Mouse (Mus musculus): ENCODE measurements around the gene Siglecf. TPM values are rescaled to one million over a fixed set of nuclear protein-coding genes. Genes with fewer than 3 reads are reported as not detected.
A peak's percentile ranks its signal among the peaks of the same experiment; 100 is the strongest.

Siglecf gene
- total RNA-seq, 1 experiment from 2014 or later, result not detected

DNA sequence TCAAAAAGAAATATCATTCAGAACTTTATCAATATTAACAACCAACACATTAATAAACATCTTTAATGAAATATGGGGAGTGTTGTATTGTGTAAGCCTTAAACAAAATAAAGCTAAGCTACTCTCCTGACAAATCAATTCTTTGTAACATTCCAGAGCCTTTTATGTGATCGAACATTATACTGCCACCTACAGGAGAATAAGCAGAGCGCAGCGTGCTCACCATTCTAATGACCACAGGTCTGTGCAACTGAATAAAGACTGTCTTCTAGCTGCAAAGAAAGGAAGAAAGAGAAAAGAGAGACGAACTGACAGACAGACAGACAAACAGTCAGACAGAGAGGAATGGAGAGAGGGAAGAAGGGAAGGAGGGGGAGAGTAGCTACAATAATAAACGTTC is 27.1 kb downstream of the Siglecf start:
- peak; percentile 24 for DNase-seq

DNA sequence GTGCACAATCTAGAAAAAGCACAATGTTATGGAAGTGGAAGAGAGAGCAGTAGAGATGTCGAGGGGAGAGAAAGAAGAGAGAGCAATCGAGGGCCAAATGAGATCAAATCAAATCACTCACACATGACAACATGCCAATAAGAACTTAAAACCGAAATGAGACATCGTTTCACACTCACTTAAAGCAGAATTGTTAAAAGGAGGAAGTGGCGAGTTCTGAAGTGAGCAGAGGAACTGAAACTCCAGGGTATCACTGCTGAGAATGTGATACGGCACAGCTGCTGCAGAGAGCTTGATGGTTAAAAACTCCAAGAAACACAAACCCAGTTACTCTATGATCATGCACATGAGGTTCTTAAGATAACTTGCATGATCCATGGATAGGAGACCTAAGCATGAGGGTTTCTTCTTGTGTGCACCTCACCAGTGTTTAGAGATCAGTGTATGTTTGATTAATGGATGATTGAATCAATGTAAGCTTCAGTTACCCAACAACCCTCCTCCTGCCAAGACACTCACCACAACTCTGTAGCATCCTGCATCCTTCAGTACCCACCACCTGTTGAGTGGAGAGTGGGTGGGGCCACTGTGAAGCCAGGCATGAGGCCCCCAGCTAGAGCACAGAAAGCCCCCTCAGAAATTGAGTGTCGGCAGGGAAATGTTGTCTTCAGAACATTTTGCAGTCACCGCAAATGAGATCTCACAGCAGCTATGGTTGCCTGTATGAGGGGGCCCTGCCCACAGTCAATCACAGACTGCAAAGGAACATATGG is 41.4 kb downstream of the Siglecf start:
- DNase-seq, result no peak

- no peak for DNase-seq
Observed at GRCm38 (mm10) chr7:43399501-43399900, 48.4 kb downstream of the Siglecf start.

- DNase-seq, result no peak
Observed at GRCm38 (mm10) chr7:43402718-43403117, 51.6 kb downstream of the Siglecf start.

- DNase-seq, result no peak
Observed at GRCm38 (mm10) chr7:43407573-43407972, 56.4 kb downstream of the Siglecf start.

DNA sequence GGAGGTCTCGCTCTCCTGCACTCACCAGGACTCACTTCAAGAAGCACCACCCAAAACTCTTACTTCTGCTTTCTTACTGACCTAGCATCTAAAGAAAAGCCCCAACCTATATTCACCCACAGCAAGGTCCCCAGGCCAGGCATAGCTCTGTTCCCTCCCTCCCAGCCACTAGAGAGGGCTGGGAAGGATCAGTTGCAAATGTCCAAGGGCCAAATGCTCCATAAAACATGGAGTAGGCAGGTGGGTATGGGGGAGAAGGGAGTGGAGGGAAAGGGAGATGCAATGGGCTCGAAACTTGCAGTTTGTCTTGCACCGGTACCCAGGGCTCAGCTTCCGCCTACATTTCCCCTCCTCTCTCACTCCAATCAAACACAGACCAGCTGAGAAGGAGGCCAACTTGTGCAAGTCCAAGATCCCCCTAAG is 57.0 kb downstream of the Siglecf start, which contains the start of gene Siglecg:
Siglecg (plus strand) TSS at position 74 of the 423 bp plus-strand sequence.
- DNase-seq, result no peak

DNA sequence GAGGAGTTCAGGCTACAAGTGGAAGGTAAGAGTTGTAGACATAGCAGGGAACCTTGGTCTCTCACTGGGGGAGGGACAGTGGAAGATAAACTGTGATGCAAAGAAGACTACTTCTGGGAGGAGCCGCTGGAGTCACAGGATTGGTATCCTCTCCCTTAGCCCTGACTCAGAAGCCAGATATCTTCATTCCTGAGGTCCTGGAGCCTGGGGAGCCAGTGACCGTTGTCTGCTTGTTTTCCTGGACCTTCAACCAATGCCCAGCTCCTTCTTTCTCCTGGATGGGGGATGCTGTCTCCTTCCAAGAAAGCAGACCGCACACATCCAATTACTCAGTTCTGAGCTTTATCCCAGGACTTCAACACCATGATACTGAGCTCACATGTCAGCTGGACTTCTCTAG is 57.9 kb downstream of the Siglecf start:
- DNase-seq, result no peak

Other genes starting within 250 kb of the Siglecf start
- not detected in 2 replicates for gene Zfp936, start 237.1 kb upstream of the Siglecf start, total RNA-seq (2021)
- gene Zfp715, start 38.0 kb upstream of the Siglecf start, total RNA-seq (2021), result 19.9 and 21.6 TPM in 2 replicates
- 2.0 and 6.2 TPM in 2 replicates for gene Siglecg, start 56.9 kb downstream of the Siglecf start, total RNA-seq (2021)
- gene Lim2, start 76.3 kb downstream of the Siglecf start, total RNA-seq (2021), result not detected in 2 replicates
- 3.9 TPM in 1 of 2 replicates, not detected in the other for gene Nkg7, start 85.7 kb downstream of the Siglecf start, total RNA-seq (2021)
- gene Cldnd2, start 89.4 kb downstream of the Siglecf start, total RNA-seq (2021), result not detected in 2 replicates
- gene Etfb, start 92.7 kb downstream of the Siglecf start, total RNA-seq (2021), result 1,201 and 1,373 TPM in 2 replicates
- gene Gm45233, start 92.8 kb downstream of the Siglecf start, total RNA-seq (2021), result 0.82 TPM in 1 of 2 replicates, not detected in the other
- 2.3 and 3.2 TPM in 2 replicates for gene Vsig10l, start 111.8 kb downstream of the Siglecf start, total RNA-seq (2021)
- 1.9 and 2.1 TPM in 2 replicates for gene Iglon5, start 138.7 kb downstream of the Siglecf start, total RNA-seq (2021)
- gene 4931406B18Rik, start 154.6 kb downstream of the Siglecf start, total RNA-seq (2021), result not detected in 2 replicates
- 2.7 and 5.3 TPM in 2 replicates for gene Cd33, start 193.1 kb downstream of the Siglecf start, total RNA-seq (2021)
- gene Zfp658, start 210.9 kb downstream of the Siglecf start, total RNA-seq (2021), result 2.2 and 3.2 TPM in 2 replicates
- 11.9 and 16.9 TPM in 2 replicates for gene Zfp719, start 228.3 kb downstream of the Siglecf start, total RNA-seq (2021)